Mouse (Mus musculus): ENCODE data around the gene Dpf2.

Gene Dpf2

GRCm38 (mm10) chr19:5935691-5936090 lies 22.9 kb upstream of the Dpf2 start:
- no peak for DNase-seq

GRCm38 (mm10) chr19:5935266-5935665 lies 22.5 kb upstream of the Dpf2 start:
- DNase-seq, result no peak

GRCm38 (mm10) chr19:5929634-5930596 lies 17.1 kb upstream of the Dpf2 start:
- DNase-seq, result no peak

- DNase-seq, result no peak
Measured at GRCm38 (mm10) chr19:5928546-5928945, 15.7 kb upstream of the Dpf2 start.

- DNase-seq, result no peak
Measured at GRCm38 (mm10) chr19:5928104-5928503, 15.3 kb upstream of the Dpf2 start.

GRCm38 (mm10) chr19:5927532-5927931 lies 14.7 kb upstream of the Dpf2 start:
- no peak for DNase-seq

- DNase-seq, result no peak
Measured at GRCm38 (mm10) chr19:5927026-5927425, 14.2 kb upstream of the Dpf2 start.

- DNase-seq, result no peak
Measured at GRCm38 (mm10) chr19:5925311-5925855, 12.6 kb upstream of the Dpf2 start.

GRCm38 (mm10) chr19:5924713-5925093 lies 11.9 kb upstream of the Dpf2 start, which contains the start of gene Cdc42ep2:
Cdc42ep2 (minus strand) TSS chr19:5924816.
- DNase-seq, result peak; percentile 96 to 99

GRCm38 (mm10) chr19:5923990-5924712 lies 11.3 kb upstream of the Dpf2 start:
- DNase-seq, result peak; percentile 92 to 97

GRCm38 (mm10) chr19:5922963-5923362 lies 10.2 kb upstream of the Dpf2 start:
- no peak for DNase-seq

- no peak for DNase-seq
Measured at GRCm38 (mm10) chr19:5922119-5922942, 9.5 kb upstream of the Dpf2 start.

- DNase-seq, result no peak
Measured at GRCm38 (mm10) chr19:5921715-5922114, 8.9 kb upstream of the Dpf2 start.

GRCm38 (mm10) chr19:5912103-5913006 lies 455 bp downstream of the Dpf2 start:
- peak; percentile 99 to 100 for DNase-seq

GRCm38 (mm10) chr19:5911430-5912102 lies 1.2 kb downstream of the Dpf2 start:
- no peak for DNase-seq

GRCm38 (mm10) chr19:5910221-5910620 lies 2.6 kb downstream of the Dpf2 start:
- DNase-seq, result no peak

GRCm38 (mm10) chr19:5907275-5907674 lies 5.5 kb downstream of the Dpf2 start:
- DNase-seq, result no peak

- DNase-seq, result peak; percentile 95 to 98
Measured at GRCm38 (mm10) chr19:5894002-5894678, 18.7 kb downstream of the Dpf2 start, which contains the start of gene Tigd3. Tigd3 (minus strand) TSS chr19:5894149.

- DNase-seq, result no peak
Measured at GRCm38 (mm10) chr19:5893282-5894001, 19.4 kb downstream of the Dpf2 start.
